Mouse (Mus musculus): ENCODE results near the gene Tmsb15a.
"Not testable (repeated sequence)": the region's sequence is repeated elsewhere in the genome, so short reads cannot be mapped to it uniquely, and the experiment has no call there.

The Tmsb15a gene

DNA sequence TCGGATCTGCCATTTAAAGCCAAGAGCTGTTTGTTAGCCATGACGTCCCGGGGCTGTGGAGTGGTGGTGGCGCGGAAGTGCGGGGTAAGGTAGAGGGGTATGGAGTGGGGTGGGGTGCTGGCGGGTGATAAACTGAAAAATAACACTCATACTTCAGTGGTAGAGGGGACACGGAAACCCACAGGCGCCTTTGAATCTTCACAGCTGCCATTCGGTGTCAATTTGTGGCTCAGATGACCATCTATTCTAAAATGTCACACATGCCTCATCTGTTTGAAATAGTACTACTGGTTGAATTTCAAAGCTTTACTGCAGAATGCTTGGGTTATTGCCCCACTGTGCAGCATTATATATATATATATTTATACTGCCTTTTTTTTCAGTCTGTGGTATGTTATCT lies at the start of gene Tmsb15a:
TSS of gene Tmsb15a (minus strand) at position 101 of the 400 bp plus-strand sequence.
- DNase-seq (ENCODE audit: low spot score in 2 of 2) = no peak

DNA sequence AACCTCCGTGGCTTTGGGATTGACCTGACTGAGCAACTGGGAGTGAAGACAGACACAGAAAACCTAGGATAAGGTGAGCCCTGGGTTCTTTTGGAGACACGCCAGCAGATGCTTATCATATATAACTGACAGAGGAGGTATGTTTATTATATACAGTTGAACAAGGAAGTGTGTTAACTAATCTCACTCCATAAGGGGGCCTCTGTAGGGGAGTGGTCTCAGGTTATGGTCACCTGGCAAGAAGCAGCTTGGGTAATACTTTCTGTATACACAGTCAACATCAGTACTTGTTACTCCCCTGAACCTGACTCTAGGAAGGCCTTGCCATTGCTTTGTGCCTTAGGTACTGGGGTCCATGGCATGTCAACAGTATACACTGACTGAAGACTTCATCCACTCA lies 43.5 kb upstream of the Tmsb15a start:
- DNase-seq (ENCODE audit: low spot score in 2 of 2) = no peak

DNA sequence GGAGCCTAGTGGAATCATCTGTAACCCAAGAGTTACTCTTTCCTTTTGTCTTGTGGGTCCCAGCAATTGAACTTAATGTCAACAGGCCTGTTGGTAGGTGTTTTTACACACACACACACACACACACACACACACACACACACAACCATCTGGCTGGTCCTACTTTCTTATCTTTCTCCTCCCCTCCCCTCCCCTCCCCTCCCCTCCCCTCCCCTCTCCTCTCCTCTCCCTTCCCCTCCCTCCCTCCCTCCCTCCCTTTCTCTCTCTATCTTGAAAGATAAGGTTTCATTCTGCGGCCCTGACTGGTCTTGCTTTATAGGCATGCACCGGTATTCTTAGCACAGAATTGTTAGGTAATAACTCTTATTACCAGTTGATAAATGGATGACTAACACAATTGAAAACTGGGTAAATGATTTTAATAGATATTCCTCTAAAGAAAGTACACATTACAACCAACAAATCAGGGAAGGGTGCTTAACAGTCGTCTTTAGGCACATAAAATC lies 43.0 kb upstream of the Tmsb15a start:
- DNase-seq (ENCODE audit: low spot score in 2 of 2) = no peak

DNA sequence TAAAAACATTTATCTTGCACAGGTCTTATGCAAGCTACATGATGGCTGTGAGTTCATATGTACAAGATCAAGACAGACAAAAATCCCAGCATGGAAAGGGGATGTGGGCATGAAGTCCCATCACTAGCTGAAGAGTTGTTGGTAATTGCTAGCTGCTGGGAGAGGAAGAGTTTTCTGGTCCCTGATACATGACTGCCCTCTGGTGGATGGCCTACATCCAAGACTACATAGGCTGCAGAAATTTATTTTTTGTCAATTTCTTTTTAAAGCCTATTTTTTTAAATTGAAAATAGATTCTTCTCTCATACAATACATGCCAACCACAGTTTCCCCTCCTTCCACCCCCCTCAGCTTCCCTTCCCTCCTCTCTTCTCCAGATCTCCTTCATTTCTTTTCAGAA lies 36.6 kb upstream of the Tmsb15a start:
- peak in 1 of 2 experiments; percentile 35 for DNase-seq (ENCODE audit: low spot score in 2 of 2)

DNA sequence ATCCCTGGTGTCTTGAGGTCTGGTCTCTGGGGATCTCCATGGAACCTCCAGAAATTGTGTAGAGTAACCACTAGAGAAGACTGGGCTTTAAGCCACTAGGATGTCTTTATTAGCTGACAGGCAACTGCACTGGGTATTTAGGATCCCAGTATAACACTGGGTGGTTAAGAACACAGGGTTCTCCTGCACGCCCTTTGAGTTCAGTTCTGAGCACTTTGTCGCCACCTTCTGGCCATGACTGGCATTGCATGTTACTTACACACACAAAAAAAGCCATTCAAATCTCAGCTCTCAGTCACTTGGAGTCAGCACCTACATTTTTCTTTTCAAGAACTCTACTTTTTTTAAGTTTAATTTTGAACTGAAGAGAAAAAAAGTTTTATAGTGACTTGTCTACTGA lies 27.8 kb upstream of the Tmsb15a start:
- DNase-seq (ENCODE audit: low spot score in 2 of 2) = peak in 1 of 2 experiments; percentile 79

DNA sequence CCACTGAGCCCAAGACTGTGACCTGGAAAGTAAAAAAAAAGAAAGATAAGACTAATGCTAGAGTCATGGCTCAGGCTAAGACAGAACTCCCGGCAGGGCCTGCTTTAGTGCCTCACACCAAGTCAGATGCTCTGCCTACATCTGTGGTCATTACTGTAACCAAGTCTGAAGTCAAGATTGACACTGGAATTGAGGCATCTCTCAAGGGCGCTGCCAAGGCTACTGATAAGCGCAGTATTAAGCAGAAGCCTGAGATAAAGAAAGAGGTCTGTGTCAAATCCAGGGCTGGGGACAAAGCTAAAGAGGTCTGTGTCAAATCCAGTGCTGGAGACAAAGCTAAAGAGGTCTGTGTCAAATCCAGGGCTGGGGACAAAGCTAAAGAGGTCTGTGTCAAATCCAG lies 20.3 kb upstream of the Tmsb15a start:
- DNase-seq (ENCODE audit: low spot score in 2 of 2) = not testable (repeated sequence)

DNA sequence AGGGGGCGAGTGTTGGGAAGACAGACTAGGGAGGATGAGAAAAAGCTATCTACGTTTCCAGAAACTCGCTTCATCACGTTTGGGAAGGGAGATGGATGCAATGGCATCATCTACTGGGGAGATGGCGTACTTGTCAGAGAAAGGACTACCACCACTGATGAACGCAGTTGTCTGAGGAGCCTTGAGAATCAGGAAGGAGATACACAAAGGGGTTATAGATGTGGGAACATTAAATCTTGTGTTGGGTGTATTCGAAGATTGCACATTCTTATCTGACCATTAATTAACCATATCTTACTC lies 17.9 kb upstream of the Tmsb15a start:
- DNase-seq (ENCODE audit: low spot score in 2 of 2) = no peak

DNA sequence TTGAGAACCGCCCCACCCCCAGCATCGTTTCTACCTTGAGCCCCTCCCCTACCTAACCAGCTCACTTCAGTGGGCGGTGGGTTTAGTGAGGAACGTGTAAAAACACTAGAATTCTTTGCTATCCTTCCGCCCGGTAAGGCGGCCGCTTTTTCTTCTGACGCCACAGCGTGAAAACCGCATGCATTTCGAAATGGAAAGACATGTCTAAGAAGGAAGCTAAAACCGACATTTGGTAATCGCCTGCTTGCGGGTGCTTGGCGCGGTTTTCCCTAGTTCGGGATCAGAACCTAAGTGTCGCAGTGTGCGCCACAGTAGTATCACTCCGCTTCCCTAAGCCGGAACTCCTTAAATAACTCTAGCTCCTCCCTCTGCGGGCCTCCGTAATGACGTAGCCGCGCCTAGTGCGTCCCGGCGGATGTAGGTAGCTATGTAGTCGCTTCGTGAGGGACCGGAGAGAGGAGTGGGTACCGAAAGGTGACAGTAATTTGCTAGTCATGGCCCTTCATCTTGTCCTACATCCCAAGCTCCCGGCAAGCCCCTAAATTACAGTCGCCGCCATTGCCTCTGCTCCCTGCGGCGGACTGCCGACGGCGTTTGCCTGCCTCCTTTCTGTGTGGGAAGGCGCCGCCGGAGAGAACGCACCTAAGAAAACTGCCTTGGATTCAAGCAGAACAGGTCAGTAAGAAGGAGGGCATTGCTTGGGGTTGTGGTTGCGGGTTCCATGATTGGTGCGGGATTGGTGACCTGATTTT lies 17.4 kb upstream of the Tmsb15a start, which contains the start of the genes Armcx5 and Gprasp1:
TSS of gene Armcx5 (plus strand) at position 430 of the 752 bp plus-strand sequence.
TSS of gene Gprasp1 (plus strand) at position 430 of the 752 bp plus-strand sequence.
- peak; percentile 79 to 91 for DNase-seq (ENCODE audit: low spot score in 2 of 2)

DNA sequence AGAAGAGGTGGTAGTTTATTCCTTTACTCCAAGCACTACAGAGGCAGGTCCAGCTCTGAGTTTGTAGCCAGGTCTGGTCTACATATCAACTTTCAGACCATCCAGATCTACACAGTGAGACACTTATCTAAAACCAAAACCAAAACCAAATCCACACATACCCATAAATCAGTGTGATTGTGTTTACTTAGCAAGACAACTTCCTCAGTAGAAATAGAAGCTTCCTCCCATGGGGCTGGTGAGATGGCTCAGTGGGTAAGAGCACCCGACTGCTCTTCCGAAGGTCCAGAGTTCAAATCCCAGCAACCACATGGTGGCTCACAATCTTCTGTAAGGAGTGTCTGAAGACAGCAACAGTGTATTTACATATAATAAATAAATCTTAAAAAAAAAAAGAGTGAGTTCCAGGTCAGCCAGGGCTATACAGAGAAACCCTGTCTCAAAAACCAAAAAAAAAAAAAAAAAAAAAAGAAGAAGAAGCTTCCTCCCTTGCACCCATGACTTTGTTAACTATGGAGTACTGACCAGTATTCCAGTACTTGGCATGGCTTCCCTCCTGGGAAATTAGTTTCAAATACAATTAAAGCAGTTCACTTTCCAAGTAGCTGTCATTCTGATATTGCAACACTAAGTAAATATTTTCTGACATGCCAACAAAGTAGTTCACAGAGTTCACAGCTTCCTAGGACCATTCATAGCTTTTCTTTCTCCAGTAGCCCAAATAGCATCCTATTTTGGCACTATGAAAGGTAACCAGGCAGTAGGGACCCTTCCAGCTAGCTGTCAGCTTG lies 13.9 kb upstream of the Tmsb15a start:
- no peak for DNase-seq (ENCODE audit: low spot score in 2 of 2)

DNA sequence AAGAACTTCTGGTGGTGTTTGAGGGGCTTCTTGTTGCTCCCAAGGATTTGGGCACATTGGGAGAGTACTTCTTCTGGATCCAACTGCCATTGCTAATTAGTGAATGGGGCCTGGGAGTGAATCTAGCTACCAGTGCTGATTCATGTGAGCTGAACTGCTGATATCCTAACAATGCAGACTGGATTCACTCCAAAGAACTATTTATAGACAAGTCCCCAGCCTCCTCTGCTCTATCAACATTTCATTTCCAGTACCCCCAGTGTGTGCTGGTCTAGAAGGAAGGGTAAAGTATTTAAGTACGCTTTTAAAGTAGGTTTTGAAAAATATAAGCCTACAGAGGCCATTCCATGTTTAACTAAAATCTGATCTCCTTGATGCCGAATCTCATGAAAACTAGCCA lies 12.2 kb downstream of the Tmsb15a start:
- no peak for DNase-seq (ENCODE audit: low spot score in 2 of 2)

DNA sequence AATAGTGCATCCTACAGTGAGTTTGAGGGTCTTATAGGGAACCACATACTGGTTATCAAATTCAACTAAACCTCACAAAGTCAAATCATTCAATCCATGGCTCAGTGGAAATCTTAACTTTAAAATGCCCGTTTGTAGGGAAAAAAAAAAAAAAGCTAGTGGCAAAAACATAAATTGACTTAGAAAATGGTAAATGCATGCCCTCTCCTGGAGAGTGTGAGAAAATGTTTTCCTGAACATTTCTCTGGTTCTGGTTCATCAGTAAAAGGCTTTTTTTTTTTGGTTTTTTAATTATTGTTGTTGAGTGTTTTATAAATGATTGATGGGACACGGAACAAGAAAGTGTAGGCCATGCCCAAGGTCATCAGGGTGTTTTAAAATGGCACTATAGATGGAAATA lies 20.7 kb downstream of the Tmsb15a start:
- no peak for DNase-seq (ENCODE audit: low spot score in 2 of 2)

DNA sequence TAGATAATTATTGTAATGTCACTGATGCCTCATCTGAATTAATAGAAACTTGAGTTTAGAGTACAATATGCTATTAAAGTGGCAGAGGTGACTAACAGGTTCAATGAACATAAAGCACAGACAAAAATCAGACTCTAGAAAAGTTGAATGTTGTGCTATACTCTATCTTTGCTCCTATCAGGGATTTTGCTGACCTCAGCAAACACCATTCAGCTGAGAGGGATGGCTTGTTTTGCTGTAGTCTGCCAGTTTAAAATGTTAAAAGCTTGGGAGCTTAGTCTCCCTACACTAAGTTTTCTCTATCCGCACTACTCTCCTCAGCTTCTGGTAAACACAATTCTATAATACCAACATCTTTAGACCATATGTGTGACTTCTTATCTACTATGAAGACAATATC lies 21.9 kb downstream of the Tmsb15a start:
- DNase-seq (ENCODE audit: low spot score in 2 of 2) = no peak

DNA sequence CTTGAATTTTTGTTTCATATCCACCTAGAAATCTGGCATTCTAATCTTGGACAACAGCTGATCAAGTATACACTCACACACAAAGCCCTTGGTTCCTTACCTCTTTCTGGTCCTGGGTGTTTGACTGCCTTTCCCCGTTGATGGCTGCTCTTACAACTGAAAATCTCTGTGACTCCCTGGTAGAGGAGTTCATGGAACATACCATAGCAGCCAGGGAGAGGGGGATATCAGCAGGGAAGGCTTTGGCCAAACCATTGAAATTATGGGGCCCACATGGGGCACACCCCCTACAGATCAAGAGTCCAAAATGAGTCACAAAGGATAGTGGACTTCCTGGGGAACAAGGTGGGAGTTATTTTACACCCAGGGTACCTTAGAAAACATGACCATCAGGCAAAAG lies 31.4 kb downstream of the Tmsb15a start, which contains the start of gene Tcp11x2:
TSS of gene Tcp11x2 (minus strand) at position 158 of the 400 bp plus-strand sequence.
- DNase-seq (ENCODE audit: low spot score in 2 of 2) = no peak

DNA sequence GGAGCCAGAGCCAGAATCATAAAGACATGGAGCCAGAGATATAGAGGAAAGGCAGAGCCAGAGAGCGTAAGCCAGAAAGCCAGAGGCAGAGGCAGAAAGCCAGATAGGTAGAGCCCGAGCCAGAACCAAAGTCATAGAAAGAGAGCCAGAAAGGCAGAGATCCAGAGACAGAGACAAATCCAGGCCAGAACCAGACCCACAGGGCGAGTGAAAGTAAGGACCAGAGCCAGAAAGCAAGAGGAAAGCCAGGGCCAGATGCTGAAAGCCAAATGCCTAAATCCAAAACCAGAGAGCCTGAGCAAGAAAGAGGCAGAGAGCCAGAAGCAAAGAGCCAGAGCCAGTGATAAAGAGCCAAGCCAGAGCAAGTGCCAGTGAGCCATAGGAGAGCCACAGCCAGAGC lies 37.3 kb downstream of the Tmsb15a start:
- DNase-seq (ENCODE audit: low spot score in 2 of 2) = no peak

DNA sequence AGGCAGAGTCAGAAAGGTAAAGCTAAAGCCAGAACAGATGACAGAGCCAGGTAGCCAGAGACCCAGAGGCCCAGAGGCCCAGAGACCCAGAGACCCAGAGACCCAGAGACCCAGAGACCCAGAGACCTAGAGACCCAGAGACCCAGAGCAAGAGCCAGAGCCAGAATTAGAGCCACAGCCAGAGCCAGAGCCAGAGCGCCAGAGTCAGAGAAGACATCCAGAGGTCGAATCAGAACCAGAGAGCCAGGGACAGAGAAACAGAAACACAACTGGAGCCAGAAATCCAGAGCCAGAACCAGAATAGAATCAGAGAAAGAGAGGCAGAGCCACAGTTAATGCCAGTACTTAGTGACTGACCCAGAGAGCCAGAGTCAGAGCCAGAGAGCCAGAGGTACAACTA lies 43.2 kb downstream of the Tmsb15a start:
- DNase-seq (ENCODE audit: low spot score in 2 of 2) = no peak

All from left cerebral cortex, adult 9 months (tissue).